Mouse (Mus musculus) midbrain, embryonic 11.5 days (tissue): ENCODE measurements around the gene Cdk8. TPM values are rescaled to one million over a fixed set of nuclear protein-coding genes. Genes with fewer than 3 reads are reported as not detected.
"Not testable (repeated sequence)": the region's sequence is repeated elsewhere in the genome, so short reads cannot be mapped to it uniquely, and the experiment has no call there.

Experiments
- ATAC-seq: fragments of 200-750 bp; cut with Nextera tagmentation; 2 replicates; pipeline ENCODE4 v1.8.0; 2017; ENCODE audit warnings: moderate TSS enrichment, moderate library complexity; ENCODE audit not compliant: low FRiP score
- DNase-seq: peaks from one replicate; pipeline ENCODE4 v3.0.0; 2015; ENCODE audit warnings: low spot score; ENCODE audit errors: missing footprints
- H3K27ac ChIP-seq: fragments of 300-500 bp; sonication (generic); 2 replicates; pipeline ENCODE4 v1.5.1; 2014; ENCODE audit warnings: low read depth, low read length
- H3K27me3 ChIP-seq: fragments of 300-500 bp; sonication (generic); 2 replicates; pipeline ENCODE4 v1.6.1; 2014; ENCODE audit warnings: mild to moderate bottlenecking, low read length, moderate library complexity, mixed read lengths; ENCODE audit not compliant: control insufficient read depth, insufficient read depth
- H3K36me3 ChIP-seq: fragments of 300-500 bp; sonication (generic); 2 replicates; pipeline ENCODE4 v1.6.1; 2014; ENCODE audit warnings: mild to moderate bottlenecking, low read length, moderate library complexity, mixed read lengths; ENCODE audit not compliant: control insufficient read depth, insufficient read depth
- H3K4me1 ChIP-seq: fragments of 300-500 bp; sonication (generic); 2 replicates; pipeline ENCODE4 v1.6.1; 2014; ENCODE audit warnings: low read length; ENCODE audit not compliant: control insufficient read depth, insufficient read depth
- H3K4me2 ChIP-seq: fragments of 300-500 bp; sonication (generic); 2 replicates; pipeline ENCODE4 v1.6.1; 2014; ENCODE audit warnings: mild to moderate bottlenecking, moderate library complexity
- H3K4me3 ChIP-seq: fragments of 300-500 bp; sonication (generic); 2 replicates; pipeline ENCODE4 v1.5.1; 2014; ENCODE audit warnings: low read depth, low read length
- H3K9ac ChIP-seq: fragments of 300-500 bp; sonication (generic); 2 replicates; pipeline ENCODE4 v1.6.1; 2014; ENCODE audit warnings: low read length
- H3K9me3 ChIP-seq: fragments of 300-500 bp; sonication (generic); 2 replicates; pipeline ENCODE4 v1.6.1; 2016; ENCODE audit warnings: low read length; ENCODE audit not compliant: control insufficient read depth
- WGBS: fragments of 180-500 bp; shearing (Covaris S2); extraction: QIAGEN DNeasy Blood & Tissue Kit; methylation state at CpG from one replicate; pipeline ENCODE4 v1.1.7; 2014; 5-methylcytosine and 5-hydroxymethylcytosine counted together
- polyA plus RNA-seq: library from polyadenylated mRNA; unstranded; fragments of >200 nt; fragmentation: Nextera tagmentation; extraction: Ambion mirVana; gene quantifications from 2 replicates; pipeline ENCODE4 v1.2.1, GENCODE M21; 2014

Cdk8 gene
- 39.2 and 40.8 TPM in 2 replicates for polyA plus RNA-seq

DNA sequence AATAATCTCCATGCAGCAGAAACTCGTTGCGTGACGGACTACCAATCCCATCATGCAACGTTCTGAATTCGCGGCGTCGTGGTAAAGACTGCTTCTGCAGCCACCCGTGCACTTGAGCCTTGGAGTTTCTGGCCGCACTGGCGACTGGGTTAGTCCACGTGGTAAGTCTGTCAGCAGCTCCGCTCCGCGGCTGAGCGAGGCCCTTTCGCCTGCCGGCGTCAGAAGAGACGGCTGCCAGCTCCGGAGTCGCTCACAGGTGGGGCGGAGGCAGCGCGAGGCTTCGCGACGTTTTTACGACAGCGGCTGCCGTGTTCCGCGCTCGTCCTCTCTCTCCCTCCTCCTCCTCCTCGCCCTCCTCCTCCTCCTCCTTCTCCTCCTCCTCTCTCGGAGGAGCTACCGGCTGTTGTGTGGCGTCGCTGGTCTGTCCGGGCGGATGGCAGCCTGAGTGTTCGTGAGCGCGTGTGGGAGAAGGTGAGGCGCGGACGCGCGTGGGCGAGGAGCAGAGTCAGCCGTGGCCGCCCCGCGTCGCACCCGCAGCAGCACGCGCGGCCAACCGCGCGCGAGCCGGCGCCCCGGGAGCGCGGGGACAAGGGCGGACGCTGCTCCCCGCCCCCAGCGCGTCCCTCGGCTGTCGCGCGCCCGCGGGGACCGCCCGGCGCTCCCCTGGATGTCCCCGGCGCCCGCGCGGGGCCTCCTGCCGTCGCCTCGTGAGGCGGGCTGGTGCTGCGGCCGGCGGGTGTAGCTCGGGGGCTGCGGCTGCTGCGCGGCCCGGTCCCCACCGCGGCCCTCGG, at the start of gene Cdk8:
Gene Cdk8, plus strand, starts transcription at position 367 of the 791 bp plus-strand sequence.
- peak; percentile 100 for DNase-seq
- Histone ChIP-seq H3K27me3 (no peaks in the 10 kb centered on the region), H3K4me3 (peak within 1 kb of the TSS; percentile 78), H3K4me2 (peak within 1 kb of the TSS; percentile 72), H3K27ac (peak within 1 kb of the TSS; percentile 96), H3K9ac (peak within 1 kb of the TSS; percentile 86), H3K36me3 (no peaks in the 10 kb centered on the region), H3K4me1 (peaks cover 8% of the 10 kb centered on the region), H3K9me3 (no peaks in the 10 kb centered on the region)
- under 1% methylated on average over 75 of the region's 102 CpGs for WGBS
- peak; percentile 90 for ATAC-seq

DNA sequence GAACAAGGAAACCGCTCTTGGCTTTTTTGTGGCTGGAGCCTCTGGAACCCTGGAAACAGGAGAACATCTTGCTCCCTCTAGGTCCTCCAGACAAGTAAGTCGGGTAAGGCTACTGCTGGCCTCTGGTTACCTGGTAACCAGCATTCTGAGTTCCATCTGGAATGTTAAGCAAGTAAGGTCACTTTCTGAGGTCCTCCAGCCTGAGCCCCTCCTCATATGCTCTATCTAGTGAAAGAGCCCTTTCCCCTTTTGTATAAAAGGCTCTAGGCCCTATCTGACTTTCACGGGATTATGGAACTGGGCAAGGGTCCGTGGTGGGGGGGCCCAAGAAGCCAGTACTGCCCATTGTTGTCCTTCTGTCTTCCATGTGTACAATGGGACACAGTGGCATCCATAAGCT, 45.8 kb upstream of the Cdk8 start, which contains the start of gene 1700001J03Rik:
Gene 1700001J03Rik, minus strand, starts transcription at position 101 of the 400 bp plus-strand sequence.
- H3K9ac ChIP-seq, ATAC-seq, H3K36me3 ChIP-seq, H3K9me3 ChIP-seq, H3K4me1 ChIP-seq, H3K4me3 ChIP-seq, DNase-seq, H3K27ac ChIP-seq, H3K27me3 ChIP-seq, H3K4me2 ChIP-seq: not testable (repeated sequence)
- WGBS: 80% methylated on average over 4 of the region's 4 CpGs

DNA sequence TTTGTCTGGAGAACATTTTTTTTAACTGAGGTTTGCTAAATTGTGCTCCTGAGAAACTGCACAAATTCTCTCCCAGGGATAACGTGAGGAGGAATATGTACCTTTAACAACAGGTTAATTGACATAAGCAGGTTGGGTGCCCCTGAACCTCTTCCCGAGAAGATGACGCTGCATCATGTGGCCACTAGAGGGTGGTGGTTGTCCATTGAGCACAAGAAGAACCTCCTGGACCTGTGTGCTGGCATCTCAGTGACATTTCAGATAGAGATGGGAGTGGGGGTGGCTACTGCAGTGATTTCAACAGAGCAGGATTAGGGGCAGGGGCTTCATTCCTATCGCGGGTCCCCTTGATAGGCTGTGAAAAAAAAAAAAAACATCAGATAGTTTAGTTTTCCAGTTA, 43.6 kb upstream of the Cdk8 start:
- not testable (repeated sequence) for H3K4me3 ChIP-seq, H3K4me1 ChIP-seq, H3K27ac ChIP-seq, H3K4me2 ChIP-seq, H3K9me3 ChIP-seq, H3K9ac ChIP-seq, ATAC-seq, H3K27me3 ChIP-seq, H3K36me3 ChIP-seq, DNase-seq
- 31% methylated on average over 5 of the region's 5 CpGs for WGBS

DNA sequence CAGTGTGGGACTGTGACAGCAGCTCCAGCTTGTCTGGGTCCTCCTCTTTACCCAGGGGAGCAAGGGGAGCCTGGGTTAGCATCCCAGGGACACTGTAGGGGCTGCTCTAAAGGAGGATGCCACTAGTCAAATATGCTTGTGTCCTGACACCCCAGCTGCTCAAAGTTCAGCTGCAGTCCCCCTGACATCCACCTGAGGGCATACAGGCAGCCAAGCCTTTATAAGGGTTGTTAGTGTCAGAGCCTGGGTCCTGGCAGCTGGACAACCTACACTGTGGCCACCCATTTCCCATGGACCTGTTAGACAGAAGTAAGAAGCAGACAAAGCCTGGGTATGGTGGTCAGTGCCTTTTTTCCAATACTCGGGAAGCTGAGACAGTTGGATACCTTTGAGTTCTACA, 42.9 kb upstream of the Cdk8 start:
- Histone ChIP-seq H3K4me2 (no peak overlapping the region), H3K27ac (no peak overlapping the region), H3K27me3 (no peaks in the 10 kb centered on the region), H3K9me3 (no peaks in the 10 kb centered on the region; the same call in 1 of the 2 replicates), H3K36me3 (no peaks in the 10 kb centered on the region), H3K4me3 (no peak overlapping the region), H3K4me1 (no peaks in the 10 kb centered on the region), H3K9ac (no peak overlapping the region)
- WGBS: 79% methylated on average over 1 of the region's 1 CpGs
- no peak for ATAC-seq
- DNase-seq: no peak

DNA sequence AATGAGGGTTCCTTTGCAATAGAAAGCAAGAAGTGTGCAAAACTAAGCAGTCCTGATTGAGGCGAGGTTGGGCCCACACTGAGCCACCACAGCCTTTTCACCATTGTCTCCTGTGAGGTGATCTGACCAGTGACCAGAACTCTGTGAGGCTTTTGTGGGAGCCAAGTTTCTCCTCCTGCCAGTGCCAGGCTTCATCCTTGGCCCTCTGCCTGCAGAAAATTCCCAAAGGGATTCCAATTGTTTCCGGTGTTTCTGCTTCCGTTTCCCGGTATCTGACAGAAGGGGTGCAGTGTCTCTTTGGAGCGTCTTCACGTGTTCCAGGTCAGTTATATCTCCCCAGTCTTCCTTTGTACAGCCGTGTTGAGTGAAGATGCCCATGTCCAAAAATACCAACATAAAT, 42.3 kb upstream of the Cdk8 start:
- Histone ChIP-seq H3K9ac (no peak overlapping the region), H3K4me2 (no peak overlapping the region), H3K4me1 (no peaks in the 10 kb centered on the region), H3K27me3 (no peaks in the 10 kb centered on the region), H3K9me3 (no peaks in the 10 kb centered on the region; the same call in 1 of the 2 replicates), H3K36me3 (no peaks in the 10 kb centered on the region), H3K4me3 (no peak overlapping the region), H3K27ac (no peak overlapping the region)
- WGBS: 87% methylated on average over 7 of the region's 7 CpGs
- no peak for DNase-seq
- no peak for ATAC-seq

DNA sequence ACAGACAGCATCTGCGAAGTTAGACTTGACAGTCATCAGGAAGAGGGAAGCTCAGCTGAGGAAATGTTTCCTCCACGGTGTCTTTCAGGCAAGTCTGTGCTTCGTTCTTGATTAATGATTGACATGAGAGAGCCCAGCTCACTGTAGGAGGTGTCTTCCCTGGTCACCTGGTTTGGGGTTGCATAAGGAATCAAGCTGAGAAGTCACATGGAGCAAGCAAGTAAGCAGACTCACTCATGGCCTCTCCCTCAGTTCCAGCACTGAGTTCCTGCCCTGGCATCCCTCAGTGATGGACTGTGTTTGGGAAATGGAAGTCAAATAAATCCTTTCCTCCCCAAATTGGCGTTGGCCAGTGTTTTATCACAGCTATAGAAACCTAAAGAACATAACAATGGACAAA, 40.9 kb upstream of the Cdk8 start:
- no peak for DNase-seq
- no peak overlapping the region for H3K9ac ChIP-seq
- WGBS: 72% methylated on average over 4 of the region's 4 CpGs
- H3K4me1 ChIP-seq: no peaks in the 10 kb centered on the region
- no peak overlapping the region for H3K27ac ChIP-seq
- no peak overlapping the region for H3K4me2 ChIP-seq
- no peaks in the 10 kb centered on the region for H3K27me3 ChIP-seq
- ATAC-seq: no peak
- H3K9me3 ChIP-seq: no peaks in the 10 kb centered on the region
- H3K4me3 ChIP-seq: no peak overlapping the region
- no peaks in the 10 kb centered on the region for H3K36me3 ChIP-seq

DNA sequence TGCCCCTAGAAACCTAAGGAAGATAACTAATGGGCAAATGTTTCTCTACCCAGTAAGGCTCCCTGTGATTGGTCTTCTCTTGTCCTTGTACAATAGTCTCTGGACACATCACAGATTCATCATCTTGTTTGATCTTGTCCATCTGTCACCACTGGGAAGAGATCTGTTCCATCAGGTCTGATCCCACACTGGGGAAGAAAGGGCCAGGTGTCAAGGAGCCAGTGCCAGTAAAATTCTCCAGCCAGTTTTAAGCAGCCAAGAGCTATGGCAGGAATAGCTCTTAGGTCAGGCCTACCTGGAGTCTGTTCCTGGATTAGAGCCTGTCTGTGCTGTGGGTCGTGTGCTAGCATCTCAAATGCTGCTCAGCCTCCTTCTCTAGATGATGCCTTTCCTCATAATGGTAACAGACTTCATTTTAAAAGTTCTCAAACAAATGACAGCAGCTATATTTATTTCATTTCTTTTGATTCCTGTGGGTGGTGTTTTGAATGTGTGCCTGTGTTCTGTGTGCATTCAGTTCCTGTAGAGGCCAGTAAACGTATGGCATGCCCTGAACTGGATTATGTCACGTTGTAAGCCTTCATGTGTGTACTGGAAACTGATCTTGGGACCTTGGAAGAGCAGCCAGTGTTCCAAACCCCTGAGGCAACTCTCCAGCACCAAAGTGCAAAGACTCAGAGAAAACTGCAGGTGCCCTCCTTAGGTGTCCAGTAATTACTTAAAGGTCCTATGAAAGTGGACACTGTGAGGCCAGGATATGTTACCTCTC, 40.3 kb upstream of the Cdk8 start:
- H3K4me1 ChIP-seq: no peaks in the 10 kb centered on the region
- no peaks in the 10 kb centered on the region for H3K27me3 ChIP-seq
- 61% methylated on average over 3 of the region's 3 CpGs for WGBS
- H3K9ac ChIP-seq: no peak overlapping the region
- no peak for ATAC-seq
- no peak overlapping the region for H3K4me3 ChIP-seq
- no peaks in the 10 kb centered on the region for H3K36me3 ChIP-seq
- H3K4me2 ChIP-seq: no peak overlapping the region
- no peak overlapping the region for H3K27ac ChIP-seq
- H3K9me3 ChIP-seq: no peaks in the 10 kb centered on the region
- DNase-seq: no peak

DNA sequence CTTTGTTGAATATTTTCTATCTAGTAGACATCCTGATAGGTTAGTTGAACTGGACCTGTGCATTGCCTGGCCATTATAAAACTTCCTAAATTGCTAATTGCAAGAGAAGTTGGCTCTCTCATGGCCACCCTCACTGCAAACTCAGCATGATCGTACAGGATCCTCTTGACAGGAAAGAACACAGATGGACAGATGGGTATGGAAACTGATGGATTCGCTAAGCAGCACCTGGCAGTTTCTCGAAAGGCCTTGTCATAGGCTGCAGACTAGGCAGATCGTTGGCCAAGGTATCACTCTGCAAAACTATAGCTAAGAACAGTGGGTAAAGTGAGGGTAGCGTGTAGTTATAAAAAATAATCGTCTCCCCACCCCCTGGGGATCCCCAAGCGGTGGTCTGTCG, 37.7 kb upstream of the Cdk8 start:
- Histone ChIP-seq H3K9me3 (no peaks in the 10 kb centered on the region), H3K27me3 (no peaks in the 10 kb centered on the region), H3K4me1 (no peaks in the 10 kb centered on the region), H3K36me3 (no peaks in the 10 kb centered on the region), H3K4me2 (no peak overlapping the region), H3K27ac (no peak overlapping the region), H3K4me3 (no peak overlapping the region), H3K9ac (no peak overlapping the region)
- DNase-seq (no peak), ATAC-seq (no peak)
- WGBS: 83% methylated on average over 8 of the region's 8 CpGs

DNA sequence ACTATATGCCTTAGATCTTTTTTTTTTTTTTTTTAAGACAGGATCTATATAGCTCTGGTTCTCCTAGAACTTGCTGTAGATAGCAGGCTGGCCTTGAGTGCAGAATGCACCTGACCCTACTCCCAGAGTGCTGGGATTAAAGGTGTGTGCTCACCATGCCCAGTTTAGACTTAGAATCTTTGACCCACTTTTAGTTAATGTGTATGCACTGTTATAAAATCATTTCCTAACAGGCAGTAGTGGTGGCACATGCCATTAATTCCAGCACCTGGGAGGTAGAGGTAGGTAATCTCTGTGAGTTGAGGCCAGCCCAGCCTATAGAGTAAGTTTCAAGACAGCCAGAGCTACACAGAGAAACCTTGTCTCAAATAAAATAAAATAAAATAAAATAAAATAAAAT, 32.0 kb upstream of the Cdk8 start:
- no peaks in the 10 kb centered on the region for H3K27me3 ChIP-seq
- peaks cover 9% of the 10 kb centered on the region; the same call in 1 of the 2 replicates for H3K36me3 ChIP-seq
- DNase-seq (no peak), ATAC-seq (no peak)
- H3K4me3 ChIP-seq: no peak overlapping the region
- no peak overlapping the region for H3K4me2 ChIP-seq
- H3K27ac ChIP-seq: no peak overlapping the region
- no peaks in the 10 kb centered on the region for H3K4me1 ChIP-seq
- H3K9me3 ChIP-seq: no peaks in the 10 kb centered on the region; the same call in 1 of the 2 replicates
- no peak overlapping the region for H3K9ac ChIP-seq
